Mouse (Mus musculus): ENCODE measurements around the gene Kcnh4.

The Kcnh4 gene

DNA sequence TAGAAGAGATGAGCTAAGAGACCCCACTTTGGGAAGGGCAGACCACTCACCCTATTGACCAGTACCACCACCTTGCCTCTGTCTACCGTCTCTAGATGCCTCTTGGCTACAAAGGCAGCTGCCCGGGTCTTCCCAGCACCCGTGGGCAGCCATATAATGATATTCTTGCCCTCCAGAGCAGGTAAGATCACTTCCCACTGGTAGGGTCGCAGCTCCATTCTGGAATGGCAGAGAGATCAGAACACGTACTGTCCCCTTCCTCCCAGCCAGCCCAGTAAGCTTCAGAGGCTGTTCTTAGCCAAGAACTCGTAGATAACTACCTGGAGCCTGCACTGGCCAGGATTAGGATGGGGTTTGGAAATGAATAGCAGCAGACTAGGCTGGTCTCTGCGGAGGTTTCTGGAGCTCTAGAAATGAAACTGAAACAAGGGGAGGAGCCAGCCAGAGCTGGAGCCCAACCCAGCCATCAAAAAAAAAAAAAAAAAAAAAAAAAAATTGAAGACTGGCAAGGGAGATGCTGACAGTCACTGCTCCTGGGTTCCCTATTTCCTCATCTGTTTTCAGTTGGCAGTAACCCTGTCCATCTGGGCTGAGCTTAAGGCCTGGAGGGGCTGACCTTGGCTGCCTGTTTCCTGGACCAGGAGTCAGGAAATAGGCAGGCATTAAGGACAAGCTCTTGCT is 55.8 kb downstream of the Kcnh4 start, which contains the start of gene Dhx58:
Gene Dhx58, minus strand, starts transcription at position 421 of the 681 bp plus-strand sequence.
- no peak for DNase-seq

GRCm38 (mm10) chr11:100703366-100703765 is 56.4 kb downstream of the Kcnh4 start:
- no peak for DNase-seq

- DNase-seq, result peak in 1 of 2 experiments; percentile 24
These were observed 56.8 kb downstream of the Kcnh4 start for GRCm38 (mm10) chr11:100702906-100703305.

GRCm38 (mm10) chr11:100702081-100702851 is 57.5 kb downstream of the Kcnh4 start:
- DNase-seq, result peak in 1 of 2 experiments; percentile 32

DNA sequence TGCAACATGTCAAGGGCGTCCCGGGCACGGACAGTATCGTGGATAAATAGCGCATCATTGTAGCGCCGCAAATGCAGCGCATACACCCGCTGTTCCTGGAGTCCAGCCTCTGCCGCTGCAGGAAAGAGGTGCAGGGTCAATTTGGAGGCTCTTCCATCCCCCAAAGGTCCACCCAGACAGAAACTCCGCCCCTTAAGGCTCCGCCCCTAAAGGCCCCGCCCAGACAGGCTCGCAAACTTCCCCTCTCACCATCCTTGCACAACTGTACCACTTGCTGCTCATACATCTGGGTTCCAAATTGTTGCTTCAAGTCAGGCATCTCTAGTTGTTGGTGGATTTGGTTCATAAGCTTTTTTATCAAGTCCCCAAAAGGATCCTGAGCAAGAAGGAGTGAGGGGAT is 58.4 kb downstream of the Kcnh4 start:
- DNase-seq, result no peak

- no peak for DNase-seq
These were observed 59.0 kb downstream of the Kcnh4 start for GRCm38 (mm10) chr11:100700710-100701109.

- DNase-seq, result no peak
These were observed 61.8 kb downstream of the Kcnh4 start for GRCm38 (mm10) chr11:100697921-100698320.

DNA sequence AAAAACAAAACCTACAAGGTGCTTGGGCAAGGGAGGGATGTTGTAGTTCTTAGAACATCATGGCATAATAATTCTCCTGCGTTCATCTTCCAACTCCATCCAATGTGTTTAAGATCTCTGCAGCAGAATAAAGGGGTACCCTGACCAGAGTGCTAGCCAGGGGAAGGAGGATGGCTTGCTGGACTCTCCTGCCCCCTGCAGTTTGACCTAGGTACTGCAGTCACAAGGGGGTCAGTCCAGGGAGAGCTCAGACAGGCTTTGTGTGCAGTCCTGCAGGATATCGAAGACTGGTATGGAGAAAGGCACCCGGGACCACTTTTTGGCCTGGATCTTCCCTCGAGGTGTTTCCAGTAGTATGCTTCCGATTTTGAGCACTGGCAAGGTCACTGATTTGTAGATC is 64.8 kb downstream of the Kcnh4 start:
- DNase-seq, result peak; percentile 42 to 44

DNA sequence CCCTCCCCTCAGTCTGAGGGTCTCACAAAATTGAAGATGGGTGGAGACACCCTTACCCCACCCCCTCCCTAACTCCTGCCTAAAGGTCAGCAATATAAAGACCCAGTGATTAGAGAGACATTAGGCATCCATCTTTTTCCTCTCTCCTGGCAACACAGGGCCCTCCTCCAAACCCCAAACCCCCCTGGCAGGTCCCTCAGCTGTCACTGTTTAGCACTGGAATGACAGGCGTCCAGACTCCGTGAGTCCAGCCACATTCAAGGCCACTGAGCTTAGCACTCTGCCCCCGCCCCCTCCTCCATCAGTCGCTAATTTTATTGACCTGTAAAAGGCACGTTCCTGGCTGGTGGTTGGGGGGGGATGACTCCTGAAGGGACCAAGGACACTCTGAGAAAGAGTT is 66.6 kb downstream of the Kcnh4 start:
- no peak for DNase-seq

DNA sequence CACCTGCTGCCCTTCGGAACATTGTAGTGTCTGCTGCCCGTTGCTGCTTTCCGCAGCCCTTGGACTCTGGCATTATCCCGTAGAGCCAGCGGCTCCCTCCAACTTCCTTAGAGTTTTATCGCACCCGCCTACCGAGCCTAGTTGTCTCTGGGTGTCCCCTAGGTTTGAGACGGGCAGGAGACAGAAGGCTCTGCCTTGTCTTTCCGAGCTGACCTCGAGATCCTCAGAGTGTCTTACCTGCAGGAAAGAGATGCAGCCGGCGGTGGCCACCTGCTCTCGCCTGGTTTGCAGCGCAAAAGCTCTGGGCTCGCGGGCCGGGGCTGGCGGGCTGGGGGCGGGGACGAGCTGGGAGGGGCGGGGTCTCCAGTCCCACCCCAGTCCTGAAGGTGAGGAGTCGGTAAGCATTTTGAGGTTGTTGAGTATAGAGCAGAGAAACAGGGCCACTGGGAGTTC is 67.6 kb downstream of the Kcnh4 start, which contains the start of gene Zfp385c:
Gene Zfp385c, minus strand, starts transcription at position 292 of the 453 bp plus-strand sequence.
- no peak for DNase-seq

GRCm38 (mm10) chr11:100690389-100690788 is 69.4 kb downstream of the Kcnh4 start:
- no peak for DNase-seq

Data from thymus, adult 18-20 months (tissue).